Mouse (Mus musculus) CH12.LX (cell line): ENCODE measurements at regions not wholly inside any gene's neighbourhood (a gene's known extent, or its start where the extent isn't known, plus 50 kb on each side); places are given as distances from the start of the nearest gene placed in this dataset.

Source experiments
- DNase-seq: peaks from one replicate; pipeline ENCODE4 v3.0.0-alpha.2; 2013; ENCODE audit errors: extremely low read depth
- H3K27ac ChIP-seq: 2 replicates; pipeline ENCODE4 v1.5.1; 2012; ENCODE audit warnings: low read depth, mild to moderate bottlenecking, control low read depth, moderate library complexity; ENCODE audit not compliant: insufficient read depth
- H3K27me3 ChIP-seq: replicated peaks from 2 replicates; pipeline ENCODE3; 2012; ENCODE audit warnings: inconsistent platforms
- H3K36me3 ChIP-seq, 2 experiments: replicated peaks in 1 of 2; 2 replicates each; pipeline versions ENCODE3 to v1.6.1; 2012; ENCODE audit warnings: inconsistent platforms in 1 of 2, low read length in 1 of 2, mild to moderate bottlenecking in 1 of 2, mixed read lengths in 1 of 2, moderate library complexity in 1 of 2; ENCODE audit not compliant: control insufficient read depth in 1 of 2, insufficient read depth in 1 of 2
- H3K4me1 ChIP-seq, 2 experiments: 2 replicates each; pipeline ENCODE4 v1.6.1; 2012; ENCODE audit warnings: inconsistent platforms in 1 of 2, moderate library complexity in 1 of 2; ENCODE audit not compliant: insufficient read depth in 2 of 2, control insufficient read depth in 1 of 2
- H3K4me2 ChIP-seq: 2 replicates; pipeline ENCODE4 v1.6.1; 2012; ENCODE audit warnings: low read depth, mild to moderate bottlenecking, control low read depth; ENCODE audit not compliant: poor library complexity, insufficient read depth, severe bottlenecking
- H3K4me3 ChIP-seq, 3 experiments: fragments of 150-350 bp in 1 of 3; sonication (generic) in 1 of 3; replicated peaks in 1 of 3; 2 replicates each; pipeline versions ENCODE3 to v1.5.1; 2011 to 2012; ENCODE audit warnings: low read depth in 2 of 3, low read length in 2 of 3, mild to moderate bottlenecking in 2 of 3, moderate library complexity in 2 of 3, control low read depth in 1 of 3, improper control_type of control experiment in 1 of 3, inconsistent platforms in 1 of 3, mixed read lengths in 1 of 3; ENCODE audit not compliant: poor library complexity in 1 of 3
- H3K79me2 ChIP-seq: replicated peaks from 2 replicates; pipeline ENCODE4 v1.6.1; 2012; ENCODE audit warnings: mild to moderate bottlenecking, moderate library complexity; ENCODE audit not compliant: control insufficient read depth, poor library complexity, insufficient read depth, severe bottlenecking; ENCODE audit errors: extremely low read depth
- H3K9ac ChIP-seq: 2 replicates; pipeline ENCODE4 v1.6.1; 2012; ENCODE audit warnings: low read depth, mild to moderate bottlenecking, control low read depth, moderate library complexity; ENCODE audit not compliant: insufficient read depth
- H3K9me3 ChIP-seq: replicated peaks from 2 replicates; pipeline ENCODE3; 2012; ENCODE audit warnings: low read length, inconsistent platforms, mixed read lengths
- CTCF ChIP-seq, 2 experiments: IDR thresholded peaks in 1 of 2; conservative IDR thresholded peaks in 1 of 2; 2 replicates each; pipeline ENCODE4 v1.5.1; 2011 to 2012; ENCODE audit warnings: low read depth in 2 of 2, low read length in 2 of 2, improper control_type of control experiment in 1 of 2, inconsistent platforms in 1 of 2, mild to moderate bottlenecking in 1 of 2, moderate library complexity in 1 of 2
- E2F4 ChIP-seq: IDR thresholded peaks from 2 replicates; pipeline ENCODE4 v1.6.1; 2011; ENCODE audit warnings: low read depth, low read length, improper control_type of control experiment; ENCODE audit not compliant: insufficient replicate concordance
- GABPA ChIP-seq: IDR thresholded peaks from 2 replicates; pipeline ENCODE4 v1.6.1; 2012; ENCODE audit warnings: low read depth, low read length, improper control_type of control experiment, inconsistent platforms; ENCODE audit not compliant: insufficient replicate concordance
- IRF4 ChIP-seq: IDR thresholded peaks from 2 replicates; pipeline ENCODE4 v1.6.1; 2014; ENCODE audit warnings: low read depth, mild to moderate bottlenecking, inconsistent platforms, low read length, improper control_type of control experiment
- JUN ChIP-seq: IDR thresholded peaks from 2 replicates; pipeline ENCODE4 v1.6.1; 2011; ENCODE audit warnings: low read depth, mild to moderate bottlenecking, low read length, improper control_type of control experiment, moderate library complexity; ENCODE audit not compliant: insufficient read depth
- MAFK ChIP-seq: IDR thresholded peaks from 2 replicates; pipeline ENCODE4 v1.6.1; 2011; ENCODE audit warnings: low read length, improper control_type of control experiment; ENCODE audit not compliant: insufficient replicate concordance
- MAX ChIP-seq: IDR thresholded peaks from 2 replicates; pipeline ENCODE4 v1.6.1; 2011; ENCODE audit warnings: low read length, improper control_type of control experiment
- MAZ ChIP-seq: IDR thresholded peaks from 2 replicates; pipeline ENCODE4 v1.6.1; 2012; ENCODE audit warnings: low read depth, mild to moderate bottlenecking, inconsistent platforms, low read length, improper control_type of control experiment, moderate library complexity
- MXI1 ChIP-seq: IDR thresholded peaks from 2 replicates; pipeline ENCODE4 v1.6.1; 2011; ENCODE audit warnings: mild to moderate bottlenecking, low read depth, low read length, improper control_type of control experiment
- NELFE ChIP-seq: IDR thresholded peaks from 2 replicates; pipeline ENCODE4 v1.6.1; 2011; ENCODE audit warnings: low read depth, low read length, improper control_type of control experiment
- PAX5 ChIP-seq: IDR thresholded peaks from 2 replicates; pipeline ENCODE4 v1.6.1; 2012; ENCODE audit warnings: low read length, inconsistent platforms, mixed read lengths
- POLR2A ChIP-seq: IDR thresholded peaks from 2 replicates; pipeline ENCODE4 v1.6.1; 2011; ENCODE audit warnings: low read depth, mild to moderate bottlenecking, improper control_type of control experiment, low read length
- POLR2AphosphoS2 ChIP-seq: IDR thresholded peaks from 2 replicates; pipeline ENCODE4 v1.6.1; 2011; ENCODE audit warnings: low read depth, low read length, improper control_type of control experiment
- RAD21 ChIP-seq: IDR thresholded peaks from 2 replicates; pipeline ENCODE4 v1.6.1; 2011; ENCODE audit warnings: low read depth, mild to moderate bottlenecking, low read length, improper control_type of control experiment, moderate library complexity
- RCOR1 ChIP-seq: conservative IDR thresholded peaks from 2 replicates; pipeline ENCODE4 v1.6.1; 2012; ENCODE audit warnings: low read depth, mild to moderate bottlenecking, inconsistent platforms, low read length, improper control_type of control experiment
- TBP ChIP-seq: conservative IDR thresholded peaks from 2 replicates; pipeline ENCODE4 v1.6.1; 2011; ENCODE audit warnings: low read depth, low read length, improper control_type of control experiment
- UBTF ChIP-seq: IDR thresholded peaks from 2 replicates; pipeline ENCODE4 v1.6.1; 2012; ENCODE audit warnings: low read depth, mild to moderate bottlenecking, inconsistent platforms, low read length, improper control_type of control experiment, moderate library complexity
- USF2 ChIP-seq: conservative IDR thresholded peaks from 2 replicates; pipeline ENCODE4 v1.6.1; 2011; ENCODE audit warnings: low read depth, low read length, improper control_type of control experiment
- ZMIZ1 ChIP-seq: IDR thresholded peaks from 2 replicates; pipeline ENCODE4 v1.6.1; 2012; ENCODE audit warnings: low read depth, mild to moderate bottlenecking, inconsistent platforms, low read length, improper control_type of control experiment
- ZNF384 ChIP-seq: IDR thresholded peaks from 2 replicates; pipeline ENCODE4 v1.6.1; 2012; ENCODE audit warnings: low read depth, low read length, improper control_type of control experiment, inconsistent platforms
- dilution Hi-C: fragments of 300-500 bp; cut with MboI; formaldehyde crosslinking; loops from 2 replicates; pipeline ENCODE4 v1.14.3; 2020; ENCODE audit warnings: low sequenced_read_pairs; ENCODE audit not compliant: extremely low pct_unique_long_range_greater_than_20kb, extremely low pct_ligation_motif_present
- in situ Hi-C: fragments of 300-500 bp; cut with MboI; formaldehyde crosslinking; loops from 3 replicates; pipeline ENCODE4 v1.14.3; 2019; ENCODE audit warnings: low sequenced_read_pairs, low pct_ligation_motif_present, low pct_unique_long_range_greater_than_20kb, mixed read lengths

DNA sequence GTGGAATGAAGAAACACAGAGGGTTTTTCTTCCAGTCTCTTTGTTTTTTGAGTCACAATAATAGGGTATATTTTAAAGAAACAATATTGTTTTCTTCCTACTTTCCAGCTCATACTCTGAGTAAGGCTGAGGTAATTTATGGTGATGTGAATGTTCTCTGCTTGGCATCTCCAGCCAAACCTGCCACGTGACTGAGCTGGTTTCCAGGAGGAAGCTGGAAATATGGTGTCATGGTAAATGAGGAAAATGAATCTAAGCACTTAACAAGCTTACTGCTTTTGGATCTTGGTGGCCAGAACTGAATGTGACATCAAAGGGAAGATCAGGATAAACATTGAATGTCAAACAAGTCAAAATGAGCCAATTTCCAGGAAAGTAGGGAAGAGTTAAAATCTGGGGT lies 215.8 kb upstream of the Sp8 start:
- TF ChIP-seq IRF4 (no peak), ZNF384 (no peak), MAX (no peak), ZMIZ1 (no peak), POLR2AphosphoS2 (no peak), UBTF (no peak), TBP (no peak), RAD21 (no peak), GABPA (no peak), NELFE (no peak), MAFK (no peak), USF2 (no peak)
- Histone ChIP-seq H3K4me2 (no peak overlapping the region), H3K79me2 (no peaks in the 10 kb centered on the region), H3K27me3 (no peaks in the 10 kb centered on the region), H3K9ac (no peak overlapping the region), H3K4me1 (no peaks in the 10 kb centered on the region), H3K4me3 (no peak overlapping the region), H3K9me3 (no peaks in the 10 kb centered on the region), H3K27ac (no peak overlapping the region), H3K36me3 (no peaks in the 10 kb centered on the region)
- DNase-seq = no peak
- in situ Hi-C loops (no loop called here), dilution Hi-C loops (no loop called here)

DNA sequence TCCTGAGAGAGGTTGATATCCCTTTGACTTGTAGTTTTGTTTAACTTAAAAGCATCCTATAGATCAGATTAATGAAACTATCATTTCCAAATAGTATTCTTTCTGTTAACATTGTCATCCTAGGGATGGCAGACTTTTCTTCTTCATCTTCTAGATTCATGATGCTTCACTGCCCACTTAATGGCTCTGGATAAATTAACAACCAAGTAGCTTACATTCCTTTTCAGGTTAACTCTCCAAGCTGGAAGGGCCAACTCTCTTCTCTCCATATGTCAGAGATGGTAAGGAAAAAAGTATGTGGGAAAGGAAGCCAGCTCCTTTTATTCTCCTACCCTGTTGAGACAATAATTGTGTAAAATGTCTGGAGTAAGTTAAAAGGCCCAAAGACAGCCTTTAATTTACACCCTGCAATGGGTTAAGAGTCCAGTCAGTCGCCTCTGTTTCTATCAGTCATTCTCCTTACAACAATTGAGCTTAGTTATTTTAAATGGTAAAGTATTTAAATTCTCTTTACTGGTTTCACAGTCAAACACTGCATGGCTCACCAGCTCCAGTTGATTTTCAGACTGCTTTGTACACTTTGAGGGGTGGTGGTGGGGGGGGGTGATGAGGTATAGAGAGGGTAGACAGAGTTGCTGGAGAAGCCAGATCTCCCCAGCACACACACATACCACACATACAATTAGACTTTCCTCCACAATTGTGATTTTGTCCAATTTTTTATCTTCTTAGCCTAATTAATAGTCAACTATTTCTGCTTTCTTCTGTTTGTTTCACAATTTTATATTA lies 224.2 kb upstream of the Sp8 start:
- Histone ChIP-seq H3K4me2 (no peak overlapping the region), H3K4me1 (no peaks in the 10 kb centered on the region), H3K4me3 (no peak overlapping the region), H3K79me2 (no peaks in the 10 kb centered on the region), H3K9ac (no peak overlapping the region), H3K27me3 (no peaks in the 10 kb centered on the region), H3K36me3 (no peaks in the 10 kb centered on the region), H3K9me3 (no peaks in the 10 kb centered on the region), H3K27ac (no peak overlapping the region)
- in situ Hi-C loops (no loop called here), dilution Hi-C loops (no loop called here)
- no peak for TF ChIP-seq NELFE
- TF ChIP-seq CTCF (conservative IDR thresholded peaks at IDR 0.05 in 1 of 2, IDR thresholded peaks at IDR 0.05 in 1 of 2; ENCODE audit: low read depth in 2 of 2, low read length in 2 of 2) = no peak
- no peak for TF ChIP-seq MXI1
- no peak for TF ChIP-seq POLR2A
- TF ChIP-seq JUN = no peak
- no peak for TF ChIP-seq ZMIZ1
- no peak for TF ChIP-seq RCOR1
- no peak for TF ChIP-seq E2F4
- no peak for TF ChIP-seq MAZ
- TF ChIP-seq IRF4 = no peak
- no peak for TF ChIP-seq PAX5
- no peak for TF ChIP-seq GABPA
- no peak for DNase-seq
